Mouse (Mus musculus) activated CD4-positive, CD25-positive, alpha-beta regulatory T cell, adult 9 weeks (primary cell): ENCODE data around the gene Pigk. TPM values are rescaled to one million over a fixed set of nuclear protein-coding genes. Genes with fewer than 3 reads are reported as not detected.

Experiments
- polyA plus RNA-seq: library from polyadenylated mRNA; unstranded; fragments of 100-300 nt; shearing (Covaris generic); gene quantifications from one replicate; pipeline ENCODE4 v1.2.1, GENCODE M21; 2017

Gene Pigk
- 62.0 TPM for polyA plus RNA-seq

DNA sequence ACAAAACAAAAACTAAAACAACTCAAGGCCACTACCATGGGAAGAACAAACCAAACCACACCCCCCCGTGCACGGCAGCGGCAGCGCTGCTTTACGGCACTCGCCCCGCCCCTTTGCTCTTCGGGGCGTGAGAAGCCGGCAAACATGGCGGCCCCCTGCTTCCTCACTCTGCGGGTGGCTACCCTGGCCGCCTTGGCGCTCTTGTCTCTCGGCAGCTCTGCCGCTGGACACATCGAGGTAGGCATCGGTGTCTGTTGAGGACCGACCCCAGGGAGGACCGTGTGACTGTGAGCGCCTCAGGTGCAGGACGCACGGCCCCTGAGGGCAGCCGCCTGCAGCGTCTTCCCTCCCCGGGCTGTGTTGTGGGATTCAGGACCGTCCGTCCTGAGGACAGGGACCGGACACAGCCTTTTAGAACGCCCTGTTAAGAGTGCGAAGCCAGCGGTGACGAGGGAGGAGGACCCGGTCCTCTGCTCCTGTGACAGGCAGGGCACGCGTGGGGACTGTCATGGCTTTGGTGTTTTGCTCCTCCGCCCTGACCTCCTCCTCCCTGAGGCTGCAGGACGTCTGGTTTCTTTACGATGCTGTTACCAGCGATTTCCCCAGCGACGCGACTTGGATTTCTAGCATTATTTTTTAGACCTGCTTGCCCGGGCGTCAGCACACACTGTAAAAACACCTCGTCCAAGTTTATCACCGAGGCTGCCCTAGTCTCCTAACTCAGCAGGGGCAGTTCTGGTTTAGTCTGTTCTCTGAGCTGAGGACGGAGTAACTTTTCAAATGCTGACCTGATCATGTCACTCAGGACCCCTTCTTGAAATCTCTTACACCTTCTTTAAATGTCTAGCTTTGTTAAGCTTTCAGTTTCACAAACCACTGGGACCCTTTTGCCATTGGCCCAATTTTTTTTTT lies at the start of gene Pigk:
Gene Pigk (plus strand): TSS at position 110 of the 912 bp plus-strand sequence.

DNA sequence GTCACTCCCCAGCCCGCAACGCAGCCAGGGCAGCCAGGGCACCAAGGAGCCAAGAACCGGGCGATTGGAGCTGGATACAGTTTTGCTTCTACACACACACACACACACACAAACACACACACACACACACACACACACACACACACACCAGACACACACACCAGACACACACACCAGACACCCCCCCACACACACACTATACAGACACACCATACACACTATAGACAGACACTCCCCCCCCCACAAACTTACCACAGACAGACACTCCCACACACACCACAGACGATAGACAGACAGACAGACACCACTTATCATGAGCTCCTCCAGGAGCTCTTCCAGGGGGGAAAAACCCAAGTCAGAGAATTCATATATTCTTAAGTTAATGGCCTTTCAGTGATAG lies 45.7 kb upstream of the Pigk start, which contains the start of gene Ak5:
Gene Ak5 (minus strand): TSS at position 122 of the 400 bp plus-strand sequence.

DNA sequence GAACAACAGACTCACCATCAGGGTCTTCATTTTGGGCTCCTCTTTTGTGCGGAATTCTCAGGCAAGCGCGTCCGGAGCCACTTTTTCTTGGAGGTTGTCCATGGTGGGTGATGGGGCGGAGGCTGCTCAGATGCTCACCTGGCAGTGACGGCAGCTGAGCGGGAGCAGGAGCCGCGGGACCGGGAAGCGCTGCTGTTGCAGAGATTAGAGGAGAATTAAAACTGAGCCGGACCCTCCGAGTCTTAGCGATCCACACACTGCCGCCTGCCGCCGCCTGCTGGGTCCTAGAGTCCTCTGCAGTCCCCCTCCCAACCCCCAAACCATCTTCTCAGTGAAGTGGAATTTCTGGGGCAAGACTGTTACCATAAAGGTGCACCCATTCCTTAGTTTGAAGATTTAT lies 268.1 kb downstream of the Pigk start, which contains the start of gene St6galnac5:
Gene St6galnac5 (minus strand): TSS at position 259 of the 400 bp plus-strand sequence.

Other genes starting within 250 kb of the Pigk start
- gene Ak5, start 45.7 kb upstream of the Pigk start, polyA plus RNA-seq: not detected